Mouse (Mus musculus) liver, adult 2 months (tissue): ENCODE measurements around the gene Kcnab1.

Experiments
- CTCF ChIP-seq: fragments of 200-500 bp; IDR thresholded peaks from 2 replicates; pipeline ENCODE4 v1.5.1; 2011; ENCODE audit warnings: low read depth, low read length, control low read depth
- POLR2A ChIP-seq: fragments of 200-500 bp; IDR thresholded peaks from 2 replicates; pipeline ENCODE4 v1.6.1; 2011; ENCODE audit warnings: low read length, control low read depth; ENCODE audit not compliant: insufficient read depth; ENCODE audit errors: extremely low read depth

- TF ChIP-seq CTCF: no peak
- no peak for TF ChIP-seq POLR2A
Observed at GRCm38 (mm10) chr3:65316738-65317137, 207.6 kb downstream of the Kcnab1 start.
